Mouse (Mus musculus): Measurements from ENCODE around the gene Ficd.
"Not testable (repeated sequence)": the region's sequence is repeated elsewhere in the genome, so short reads cannot be mapped to it uniquely, and the experiment has no call there.

Gene Ficd

DNA sequence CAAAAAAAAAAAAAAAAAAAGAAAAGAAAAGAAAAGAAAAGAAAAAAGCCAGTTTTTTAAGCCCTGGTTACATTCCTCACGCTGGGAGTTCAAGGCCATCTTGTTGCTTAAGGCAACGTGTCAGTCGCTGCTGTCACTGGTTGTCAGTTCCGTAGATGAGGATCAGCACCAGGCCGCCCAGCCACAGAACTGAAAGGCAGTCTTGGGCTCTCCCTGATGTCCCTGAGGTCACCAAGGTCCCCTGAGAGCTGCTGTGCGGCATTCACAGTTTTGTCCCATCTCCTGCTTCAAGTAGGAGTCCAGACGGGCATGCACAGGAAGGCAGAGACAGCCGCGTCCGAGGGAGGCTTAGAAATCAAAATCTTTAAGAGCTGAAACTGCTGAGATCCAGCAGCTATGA is 40.0 kb downstream of the Ficd start:
- DNase-seq, result no peak

DNA sequence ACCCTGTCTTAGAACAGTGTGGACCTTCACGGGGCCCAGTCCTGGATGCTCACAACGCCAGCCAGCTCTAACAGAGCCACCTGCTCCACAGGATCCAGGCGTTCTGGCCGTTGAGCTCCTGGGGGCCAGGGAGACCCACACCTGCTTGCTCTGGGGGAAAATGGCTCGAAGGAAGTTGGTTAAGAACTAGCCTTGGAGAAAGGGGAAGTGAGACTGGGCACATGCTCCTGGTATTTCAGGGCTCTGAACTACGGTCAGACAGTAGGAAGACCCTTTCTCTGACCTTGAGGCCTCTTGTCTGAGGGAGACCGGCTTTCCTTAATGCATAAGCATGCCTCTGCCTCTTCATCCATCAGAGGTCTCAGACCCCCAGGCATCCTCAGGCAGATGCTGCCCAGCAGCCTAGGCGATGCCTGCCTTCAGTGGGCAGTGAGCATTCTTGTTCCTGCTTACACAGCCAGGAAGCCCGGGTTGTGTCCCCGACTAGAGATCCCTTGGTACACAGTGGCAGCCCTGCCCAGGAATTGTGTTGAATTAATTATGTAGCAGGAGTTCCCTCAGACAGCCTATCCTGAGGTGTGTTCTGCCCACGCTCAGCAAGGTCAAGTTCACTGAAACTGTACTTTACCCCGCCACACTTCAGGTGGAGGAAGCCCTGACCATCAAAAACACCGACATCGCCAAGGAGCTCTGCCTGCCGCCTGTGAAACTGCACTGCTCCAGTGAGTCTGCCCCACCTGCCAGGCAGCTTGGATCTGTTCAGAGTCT is 40.7 kb downstream of the Ficd start:
- no peak for DNase-seq

GRCm38 (mm10) chr5:113776896-113777226 is 41.3 kb downstream of the Ficd start:
- DNase-seq, result no peak

DNA sequence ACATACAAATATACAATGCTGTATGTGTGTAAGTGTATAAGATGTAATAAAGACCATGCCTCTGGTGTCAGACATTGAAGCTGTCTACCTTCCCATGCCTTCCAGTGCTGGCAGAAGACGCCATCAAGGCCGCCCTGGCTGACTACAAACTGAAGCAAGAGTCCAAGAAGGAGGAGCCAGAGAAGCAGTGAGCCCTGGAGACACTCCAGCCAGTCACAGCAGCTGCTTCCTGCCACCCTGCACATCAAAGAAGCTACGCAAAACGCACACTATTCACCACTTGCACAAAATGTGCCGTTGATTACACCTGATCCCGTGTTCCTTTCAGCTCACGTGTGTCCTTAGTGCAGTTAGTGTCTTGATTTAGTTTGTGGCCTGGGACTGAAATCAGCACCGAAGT is 42.1 kb downstream of the Ficd start:
- not testable (repeated sequence) for DNase-seq

GRCm38 (mm10) chr5:113779569-113779968 is 44.0 kb downstream of the Ficd start:
- DNase-seq, result no peak

DNA sequence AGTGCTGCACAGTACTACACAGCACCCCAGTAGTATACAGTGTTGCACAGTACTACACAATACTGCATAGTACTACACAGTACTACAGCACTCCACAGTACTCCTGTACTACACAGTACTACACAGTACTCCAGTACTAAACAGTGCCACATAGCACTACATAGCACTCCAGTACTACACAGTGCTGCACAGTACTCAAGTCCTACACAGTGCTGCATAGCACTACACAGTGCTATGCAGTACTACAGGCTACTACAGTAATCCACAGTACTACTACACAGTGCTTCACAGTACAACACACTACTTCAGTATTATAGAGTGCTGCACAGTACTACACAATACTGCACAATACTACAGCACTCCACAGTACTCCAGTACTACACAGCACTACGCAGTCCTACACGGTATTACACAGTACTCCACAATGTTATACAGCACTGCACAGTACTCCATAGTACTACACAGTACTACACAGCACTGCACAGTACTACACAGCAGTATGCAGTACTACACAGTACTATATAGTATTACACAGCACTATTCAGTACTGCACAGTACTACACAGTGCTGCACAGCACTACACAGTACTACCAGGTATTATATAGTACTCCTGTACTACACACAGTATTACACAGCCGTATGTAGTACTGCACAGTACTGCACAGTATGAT is 44.6 kb downstream of the Ficd start:
- DNase-seq, result no peak

GRCm38 (mm10) chr5:113780763-113781162 is 45.2 kb downstream of the Ficd start:
- no peak for DNase-seq

DNA sequence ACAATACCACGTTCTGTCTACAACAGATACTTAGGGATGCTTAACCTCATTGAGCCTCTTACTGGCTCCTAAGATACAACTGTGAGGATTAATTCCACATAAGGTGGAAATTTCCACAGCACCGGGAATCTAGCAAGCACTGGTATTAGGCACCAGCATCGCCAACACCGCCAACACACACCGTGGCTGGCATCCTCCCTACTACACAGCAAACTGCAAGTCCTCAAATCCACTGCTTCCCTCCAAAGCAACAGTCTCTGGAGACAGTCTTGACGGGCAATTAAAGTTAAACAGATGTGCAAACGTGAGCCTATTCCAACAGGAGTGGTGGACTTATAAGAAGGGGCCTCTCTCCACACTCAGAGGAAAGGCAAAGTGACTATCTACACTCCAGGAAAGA is 45.7 kb downstream of the Ficd start:
- DNase-seq, result no peak

DNA sequence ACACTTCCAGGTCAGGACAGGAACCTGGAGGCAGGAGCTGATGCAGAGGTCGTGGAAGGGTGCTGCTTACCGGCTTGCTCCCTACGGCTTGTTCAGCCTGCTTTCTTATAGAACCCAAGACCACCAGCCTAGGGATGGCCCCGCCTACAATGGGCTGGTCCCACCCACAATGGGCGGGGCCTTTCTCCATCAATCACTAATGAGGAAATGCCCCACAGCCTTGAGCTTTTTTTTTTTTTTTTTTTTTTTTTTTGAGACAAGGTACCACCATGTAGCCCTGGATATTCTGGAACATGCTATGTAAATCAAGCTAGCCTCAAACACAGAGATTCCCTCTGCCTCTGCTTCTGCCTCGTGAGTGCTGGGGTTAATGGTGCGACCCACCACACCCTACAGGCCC is 46.3 kb downstream of the Ficd start:
- no peak for DNase-seq

- no peak for DNase-seq
These were observed 47.0 kb downstream of the Ficd start for GRCm38 (mm10) chr5:113782624-113783023.

DNA sequence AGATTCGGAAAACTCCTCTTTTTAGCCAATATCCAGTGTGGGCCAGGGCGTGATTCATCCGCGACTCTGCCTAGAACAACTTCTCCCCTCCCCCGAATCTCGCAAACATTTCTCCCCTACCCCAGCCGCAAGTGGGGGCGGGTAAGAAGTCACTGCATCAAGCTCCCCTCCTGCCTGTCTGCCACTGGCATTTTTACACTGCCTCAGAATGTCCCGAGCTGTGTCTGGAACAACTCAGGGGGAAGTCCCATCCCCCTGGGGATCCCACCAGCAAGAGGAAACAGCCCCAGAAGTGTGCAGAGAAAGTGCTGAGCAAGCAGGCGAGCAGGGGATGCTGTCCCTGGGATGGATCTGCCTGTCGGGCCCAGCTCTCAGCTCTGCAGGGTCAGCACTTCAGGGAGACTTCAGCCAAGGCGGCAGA is 48.0 kb downstream of the Ficd start:
- DNase-seq, result peak; percentile 34

DNA sequence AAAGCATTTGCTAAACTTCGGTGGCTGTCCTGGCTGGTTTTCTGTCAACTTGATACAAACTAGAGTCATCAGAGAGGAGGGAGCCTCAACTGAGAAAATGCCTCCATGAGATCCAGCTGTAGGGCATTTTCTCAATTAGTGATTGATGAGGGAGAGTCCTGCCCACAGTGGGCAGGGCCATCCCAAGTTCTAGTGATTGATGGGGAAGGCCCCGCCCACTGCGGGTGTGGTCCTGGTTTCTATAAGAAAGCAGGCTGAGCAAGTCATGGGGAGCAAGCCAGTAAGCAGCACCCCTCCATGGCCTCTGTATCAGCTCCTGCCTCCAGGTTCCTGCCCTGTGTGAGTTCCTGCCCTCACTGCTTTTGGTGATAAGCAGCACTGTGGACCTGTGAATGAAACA is 48.5 kb downstream of the Ficd start:
- DNase-seq, result not testable (repeated sequence)

DNA sequence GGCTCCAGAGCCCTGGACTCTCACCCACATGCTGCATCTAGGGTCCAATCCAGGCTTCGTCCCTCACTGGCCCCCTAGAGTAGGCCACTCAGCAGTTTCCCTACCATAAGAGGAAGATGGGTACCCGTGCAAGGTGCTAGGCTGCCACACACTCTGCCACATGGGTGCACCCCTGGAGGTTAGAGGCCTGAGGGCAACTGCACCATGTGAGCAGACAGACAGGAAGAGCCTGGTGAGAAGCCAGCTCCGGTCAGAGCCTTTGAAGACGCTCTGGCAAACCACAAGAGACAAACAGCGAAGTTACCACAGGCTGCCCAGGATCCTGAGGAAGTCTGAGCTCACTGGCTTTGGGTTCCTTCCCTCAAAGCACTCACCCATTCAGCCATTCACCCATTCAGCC is 51.4 kb downstream of the Ficd start:
- no peak for DNase-seq

- DNase-seq, result no peak
These were observed 53.0 kb downstream of the Ficd start for GRCm38 (mm10) chr5:113788645-113789044.

GRCm38 (mm10) chr5:113789075-113789788 is 53.6 kb downstream of the Ficd start:
- DNase-seq, result peak; percentile 57
